Mouse (Mus musculus): ENCODE measurements around the gene Tmc1.

GRCm38 (mm10) chr19:20915151-20915550 lies 38.9 kb downstream of the Tmc1 start:
- TF ChIP-seq CTCF (IDR thresholded peaks at IDR 0.05) = no peak
- TF ChIP-seq POLR2A (IDR thresholded peaks at IDR 0.05; ENCODE audit: insufficient read depth, low read depth, low read length) = no peak
